Mouse (Mus musculus): ENCODE measurements around the gene Bach2. TPM values are rescaled to one million over a fixed set of nuclear protein-coding genes. Genes with fewer than 3 reads are reported as not detected.

Bach2 gene
- total RNA-seq, 2 experiments from 2014 or later: 8.7 to 10.9 TPM

DNA sequence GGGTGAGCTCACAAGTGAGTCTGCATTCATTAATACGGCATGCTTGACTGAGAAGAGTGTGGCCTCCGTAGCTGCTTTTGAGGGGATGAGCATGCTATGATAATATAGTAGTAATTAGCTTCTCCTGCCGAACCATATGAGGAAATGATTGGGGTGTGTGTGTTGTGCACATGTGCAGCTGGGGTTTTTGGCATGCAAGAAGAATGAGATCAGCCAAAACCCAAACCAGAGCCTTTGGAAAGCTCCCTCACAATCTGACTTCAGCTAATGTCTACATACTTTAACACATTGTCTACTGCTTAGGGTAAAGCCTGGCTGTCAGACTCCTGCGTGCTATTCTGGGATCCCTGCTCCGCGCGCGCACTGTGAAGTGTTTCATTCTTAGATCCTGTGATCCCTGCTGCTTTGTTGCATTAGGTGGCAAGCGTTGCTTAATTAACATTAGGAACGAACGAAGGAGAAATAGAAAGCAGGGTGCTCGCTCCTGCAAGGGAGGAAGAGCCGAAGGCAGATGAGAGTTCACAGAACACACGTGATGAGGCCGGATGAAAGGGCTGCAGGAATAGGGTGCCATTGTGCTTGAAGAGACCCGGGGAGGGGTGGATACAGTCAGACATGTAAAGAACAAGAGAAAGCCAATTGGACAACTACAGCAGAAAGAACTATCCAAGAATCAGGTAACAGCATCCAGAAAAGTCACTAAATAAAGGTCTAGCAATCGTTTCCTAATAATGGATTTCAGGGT lies 248.2 kb downstream of the Bach2 start:
- no peak for DNase-seq

GRCm38 (mm10) chr4:32489186-32489585 lies 250.6 kb downstream of the Bach2 start:
- DNase-seq: no peak

DNA sequence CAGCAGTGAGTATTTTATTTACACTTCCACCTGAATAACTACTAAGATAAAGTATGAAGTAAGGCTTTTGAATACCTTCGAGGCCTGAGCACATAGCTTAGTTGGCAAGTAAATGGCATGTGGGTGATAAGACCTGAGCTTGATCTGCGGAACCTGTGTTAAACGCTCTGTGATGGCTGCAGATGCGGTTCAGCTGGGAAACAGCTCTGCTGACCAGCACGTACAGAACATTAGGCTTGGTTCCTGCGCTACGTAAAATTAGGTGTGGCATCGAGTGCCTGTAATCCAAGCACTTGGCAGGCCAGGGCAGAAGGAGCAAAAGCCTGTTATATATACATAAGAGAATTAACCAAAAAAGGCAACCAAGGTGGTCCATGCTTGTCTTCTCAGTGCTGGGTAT lies 252.6 kb downstream of the Bach2 start:
- no peak for DNase-seq

DNA sequence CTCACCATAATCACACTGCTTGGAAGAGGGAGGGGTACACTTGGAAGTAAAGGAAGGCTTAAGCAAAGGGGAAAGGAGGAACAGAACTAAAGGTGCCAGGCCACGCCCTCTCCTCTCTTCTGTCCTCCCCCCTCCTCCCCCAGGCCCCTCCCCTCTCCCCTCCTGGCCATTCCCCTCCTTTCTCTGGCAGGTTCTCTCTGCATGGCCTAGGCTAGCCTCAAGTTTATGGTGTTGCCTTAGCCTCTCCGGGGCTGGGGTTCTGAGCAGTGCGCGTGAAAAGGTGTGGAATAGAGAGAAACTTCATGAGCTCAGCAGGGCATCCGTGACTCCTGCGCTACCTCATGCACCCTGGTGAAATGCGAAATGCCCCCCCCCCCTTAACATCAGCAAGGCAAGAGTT lies 254.2 kb downstream of the Bach2 start:
- no peak for DNase-seq

GRCm38 (mm10) chr4:32501780-32502179 lies 263.2 kb downstream of the Bach2 start:
- DNase-seq: no peak

- no peak for DNase-seq
These were observed 263.6 kb downstream of the Bach2 start for GRCm38 (mm10) chr4:32502181-32502580.

DNA sequence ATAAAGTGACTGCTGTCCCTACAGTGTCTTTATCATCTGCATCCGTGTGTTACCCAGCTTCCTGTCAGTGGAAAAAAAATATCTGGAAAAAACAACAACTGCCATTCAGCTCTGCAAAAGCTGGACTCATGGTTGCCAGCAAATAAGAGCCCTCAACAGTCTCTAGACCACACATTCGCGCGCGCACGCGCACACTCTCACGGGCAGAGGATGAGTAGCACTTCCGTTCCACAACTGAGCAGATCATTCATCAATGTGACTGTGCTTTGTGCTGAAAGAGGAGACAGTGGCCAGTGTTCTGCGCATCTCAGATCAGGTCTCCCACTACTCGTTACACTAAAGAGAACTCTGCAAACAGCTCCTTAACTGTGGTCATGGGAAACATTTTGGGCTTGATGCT lies 265.6 kb downstream of the Bach2 start:
- DNase-seq: no peak

DNA sequence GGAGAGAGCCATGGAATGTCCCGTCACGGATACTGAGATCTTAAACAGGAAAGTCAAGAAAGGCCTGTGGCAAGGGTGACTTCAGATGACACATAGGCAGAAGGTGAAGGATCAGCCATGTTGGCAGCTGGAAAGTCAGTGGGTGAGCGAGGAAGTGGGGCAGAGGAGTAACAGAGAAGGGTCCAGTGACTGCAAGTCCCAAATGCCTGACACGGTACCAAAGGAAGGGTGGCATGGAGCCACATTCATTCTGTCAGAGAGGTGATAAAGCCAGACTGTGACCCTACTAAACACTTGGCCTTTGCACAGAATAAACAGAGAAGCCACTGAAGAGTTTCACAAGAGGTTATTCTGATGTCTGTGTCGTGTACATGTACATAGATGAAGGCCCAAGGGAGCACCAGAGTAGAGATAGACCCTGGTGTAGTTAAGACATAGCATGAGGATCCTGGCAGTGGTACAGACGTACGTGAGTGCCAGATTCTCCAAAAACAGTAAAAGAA lies 267.8 kb downstream of the Bach2 start:
- DNase-seq: no peak

DNA sequence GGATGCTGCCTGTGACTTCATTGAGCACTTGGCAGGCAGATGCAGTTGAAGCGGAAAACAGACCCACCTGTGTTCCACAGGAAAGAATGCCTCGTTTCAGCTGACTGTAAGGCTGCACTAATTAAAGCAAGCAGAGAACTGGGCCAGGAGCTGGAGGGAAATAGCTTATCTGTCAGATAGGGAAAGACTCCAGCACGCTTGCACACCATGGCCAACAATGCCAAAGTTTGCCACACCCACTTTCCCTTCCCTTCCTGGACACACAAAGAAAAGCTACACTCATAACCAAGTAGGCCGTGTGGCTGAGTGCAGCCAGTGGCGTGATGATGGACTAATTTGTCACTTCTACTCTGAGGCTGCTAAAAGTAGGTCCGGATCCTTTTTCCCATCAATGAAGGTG lies 268.4 kb downstream of the Bach2 start:
- DNase-seq: no peak

DNA sequence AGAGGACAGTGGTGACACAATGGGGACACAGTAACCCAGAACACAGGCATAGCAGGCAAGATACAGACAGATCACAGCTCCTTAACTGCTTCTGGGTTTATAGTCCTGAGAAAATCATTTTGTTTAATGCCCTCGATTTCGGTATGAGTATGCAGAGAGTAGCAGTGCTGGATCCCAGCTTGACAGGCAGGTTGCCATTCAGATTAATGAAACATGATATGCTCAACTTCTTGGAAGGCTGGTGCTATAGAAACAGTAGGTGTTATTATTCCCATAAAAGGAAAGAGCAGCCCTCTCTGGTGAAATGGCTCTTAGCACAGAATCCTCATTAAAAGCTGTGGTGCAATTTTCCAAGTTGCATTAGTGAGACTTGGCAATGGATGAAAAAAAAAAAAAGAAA lies 270.0 kb downstream of the Bach2 start:
- no peak for DNase-seq

GRCm38 (mm10) chr4:32508996-32509395 lies 270.4 kb downstream of the Bach2 start:
- no peak for DNase-seq

DNA sequence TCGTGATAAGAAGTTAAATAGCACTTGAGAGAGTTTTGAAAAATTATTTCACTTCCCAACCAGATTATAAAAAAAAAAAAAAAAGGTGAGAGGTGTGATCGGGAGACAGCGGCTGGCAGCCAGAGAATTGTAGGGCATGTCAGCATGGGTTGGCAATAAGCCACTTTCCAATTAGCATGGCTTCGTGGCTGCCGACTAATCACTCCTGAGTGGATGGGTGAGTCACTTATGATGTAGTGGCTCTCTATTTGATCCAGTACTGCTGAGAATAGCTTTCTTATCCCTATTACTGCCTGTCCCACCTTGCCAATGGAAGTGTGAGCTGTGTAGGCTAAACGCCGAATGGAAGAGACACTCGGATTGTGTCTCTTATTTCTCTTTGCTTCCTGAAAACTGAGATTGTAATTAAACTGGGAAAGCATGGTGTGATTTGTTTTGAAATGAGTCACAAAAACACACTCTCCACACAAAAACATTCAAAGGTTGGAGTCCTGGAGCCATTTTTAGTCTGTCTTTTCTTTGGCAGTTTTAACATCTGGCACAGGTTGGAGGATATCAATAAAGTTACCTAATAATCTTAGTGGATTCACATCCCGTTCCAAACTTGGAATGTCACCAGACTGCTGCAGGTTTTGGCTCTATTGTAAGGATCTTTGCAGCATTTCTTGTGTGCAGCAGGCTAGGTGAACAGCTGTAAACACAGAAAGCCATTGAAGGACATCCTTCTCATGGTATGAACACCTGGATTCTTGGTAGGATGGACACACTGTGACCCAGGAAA lies 271.4 kb downstream of the Bach2 start:
- no peak for DNase-seq

DNA sequence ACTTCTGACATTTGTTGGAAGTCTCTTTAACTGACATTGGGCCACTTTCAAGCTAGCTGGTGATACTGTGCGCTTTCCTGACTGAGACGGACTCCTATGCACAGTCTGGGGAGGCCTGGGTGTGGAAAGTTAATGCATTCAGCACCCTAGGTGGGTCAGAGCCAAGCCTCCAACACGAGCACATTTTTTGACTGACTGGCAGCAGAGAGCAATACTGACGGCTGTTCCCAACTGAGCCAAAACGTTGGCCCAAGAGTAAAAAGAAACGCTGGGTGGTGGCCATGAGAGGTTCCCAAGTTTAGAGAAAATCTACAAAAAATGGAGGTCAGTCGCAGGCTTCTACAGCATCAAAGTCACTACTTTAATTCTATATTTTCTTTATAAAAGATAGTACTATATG lies 272.3 kb downstream of the Bach2 start:
- no peak for DNase-seq

DNA sequence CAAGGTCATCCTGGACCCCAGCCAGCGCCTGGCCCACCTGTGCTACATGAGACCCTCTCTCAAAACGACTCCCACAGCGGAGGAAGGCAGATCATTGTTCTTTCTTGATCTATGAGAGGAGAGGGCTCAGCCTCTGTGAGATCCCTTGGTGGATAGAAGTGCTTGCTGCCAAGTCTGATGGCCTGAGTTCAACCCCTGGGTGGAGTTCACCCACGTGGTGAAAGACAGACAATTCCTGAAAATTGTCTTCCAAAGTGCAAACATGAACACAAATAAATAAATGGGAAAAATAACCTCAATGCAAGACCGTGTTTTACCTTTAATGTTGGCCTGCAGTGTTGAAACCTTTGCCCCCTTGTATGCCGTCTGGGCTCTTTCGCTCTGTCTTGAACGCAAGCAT lies 277.5 kb downstream of the Bach2 start:
- DNase-seq: peak; percentile 30

- DNase-seq: no peak
These were observed 280.4 kb downstream of the Bach2 start for GRCm38 (mm10) chr4:32518842-32519578.

GRCm38 (mm10) chr4:32520628-32521360 lies 282.2 kb downstream of the Bach2 start:
- DNase-seq: no peak

DNA sequence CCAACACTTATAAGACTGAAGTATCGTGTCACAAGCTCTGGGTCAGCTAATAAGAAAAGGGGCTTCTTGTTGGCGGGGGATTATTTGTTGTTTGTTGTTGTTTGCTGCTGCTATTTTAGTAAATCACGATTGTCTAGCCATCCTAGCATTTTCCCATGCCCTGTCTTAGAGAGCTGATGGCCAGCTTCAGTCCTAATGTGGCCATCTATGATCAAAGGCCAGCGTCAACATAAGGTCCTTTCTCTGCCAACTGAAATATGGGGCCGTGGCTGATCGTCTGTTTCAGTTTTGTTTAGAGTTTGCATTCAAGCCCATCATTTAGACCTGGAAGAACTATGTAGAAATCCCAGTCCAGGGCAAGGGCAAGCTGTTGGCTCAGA lies 282.7 kb downstream of the Bach2 start:
- no peak for DNase-seq

- DNase-seq: no peak
These were observed 283.4 kb downstream of the Bach2 start for GRCm38 (mm10) chr4:32522013-32522412.

DNA sequence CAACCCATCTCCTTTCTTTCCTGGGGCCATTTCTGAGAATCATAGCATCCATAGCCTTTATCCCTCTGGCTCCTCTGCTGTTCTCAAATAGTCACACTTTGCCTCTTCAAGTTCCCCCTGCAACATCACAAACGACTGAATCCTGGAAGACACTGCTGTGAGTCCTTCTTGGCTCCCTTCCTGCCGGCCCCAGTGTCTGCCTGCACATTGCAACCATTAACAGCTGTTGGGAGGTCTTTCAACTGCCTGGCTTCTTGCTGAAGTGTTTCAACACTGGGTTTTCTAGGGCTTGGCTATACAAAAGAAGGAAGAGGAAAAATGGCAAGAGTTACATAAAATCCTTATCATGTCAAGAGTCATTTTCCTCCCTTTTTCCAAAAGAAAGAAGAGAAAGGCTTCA lies 285.7 kb downstream of the Bach2 start:
- DNase-seq: peak; percentile 55

DNA sequence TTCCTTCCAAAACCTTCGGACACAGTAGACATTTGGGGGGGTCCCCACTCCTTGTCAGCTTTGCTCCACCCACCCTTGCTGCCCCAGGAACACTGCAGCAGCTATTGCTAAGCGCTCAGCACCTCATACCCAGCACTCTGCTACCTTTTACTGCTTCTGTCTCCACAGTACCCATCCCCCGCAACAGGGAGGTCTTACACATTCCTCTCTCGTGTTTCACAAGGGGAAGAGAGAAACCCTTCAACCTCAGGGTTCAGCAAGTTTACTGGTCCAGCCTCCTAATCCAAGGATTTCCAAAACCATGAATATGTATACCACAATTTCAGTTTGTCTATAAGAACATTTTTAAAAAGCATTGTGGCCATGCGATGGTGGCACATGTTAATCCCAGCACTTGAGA lies 286.4 kb downstream of the Bach2 start:
- no peak for DNase-seq

DNA sequence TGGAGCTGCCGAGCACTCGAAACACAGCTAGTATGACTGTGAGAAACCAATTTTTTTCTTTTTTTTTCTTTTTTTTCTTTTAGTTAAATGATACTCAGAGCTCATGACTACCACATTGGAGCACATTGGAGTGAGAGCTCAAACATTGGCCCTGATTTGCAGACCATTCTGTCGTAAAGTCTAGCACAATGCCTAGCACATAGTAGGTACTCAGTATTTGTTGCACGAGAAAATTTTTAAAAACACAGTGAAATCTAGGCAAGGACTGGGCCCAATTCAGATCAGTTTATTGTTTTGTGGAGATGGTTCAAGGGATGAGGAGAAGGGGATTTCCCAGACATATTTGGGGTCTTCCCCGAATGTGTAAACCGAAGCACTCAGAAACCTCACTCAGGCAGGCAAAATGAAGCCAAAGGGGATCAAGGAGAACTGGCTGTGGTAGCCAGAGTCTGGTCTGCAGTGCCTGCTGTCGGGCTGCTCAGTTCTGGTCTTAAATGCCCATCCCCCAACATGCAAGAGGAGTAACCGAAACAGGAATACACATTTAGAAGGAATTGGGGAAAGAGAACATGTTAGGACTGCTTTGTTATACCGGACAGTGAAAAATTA lies 287.7 kb downstream of the Bach2 start:
- no peak for DNase-seq
